Mouse (Mus musculus) heart, postnatal 0 days (tissue): ENCODE data around the gene Palm3. TPM values are rescaled to one million over a fixed set of nuclear protein-coding genes. Genes with fewer than 3 reads are reported as not detected.

Experiments
- ATAC-seq: fragments of 200-750 bp; cut with Nextera tagmentation; 2 replicates; pipeline ENCODE4 v1.8.0; 2017; ENCODE audit warnings: low read depth, moderate number of reproducible peaks, moderate library complexity; ENCODE audit not compliant: insufficient read depth
- DNase-seq: peaks from one replicate; pipeline ENCODE4 v3.0.0-alpha.2; 2016; ENCODE audit warnings: low spot score
- H3K27ac ChIP-seq: fragments of 300-500 bp; sonication (generic); 2 replicates; pipeline ENCODE4 v1.5.1; 2014; ENCODE audit warnings: low read depth, mild to moderate bottlenecking
- H3K27me3 ChIP-seq: fragments of 300-500 bp; sonication (generic); 2 replicates; pipeline ENCODE4 v1.6.1; 2014; ENCODE audit warnings: low read length, mixed read lengths; ENCODE audit not compliant: control insufficient read depth, insufficient read depth
- H3K36me3 ChIP-seq: fragments of 300-500 bp; sonication (generic); replicated peaks from 2 replicates; pipeline ENCODE4 v1.6.1; 2014; ENCODE audit warnings: low read length, mixed read lengths; ENCODE audit not compliant: control insufficient read depth, insufficient read depth
- H3K4me1 ChIP-seq: fragments of 300-500 bp; sonication (generic); 2 replicates; pipeline ENCODE4 v1.6.1; 2014; ENCODE audit warnings: antibody characterized with exemption; ENCODE audit not compliant: control insufficient read depth, insufficient read depth
- H3K4me2 ChIP-seq: fragments of 300-500 bp; sonication (generic); 2 replicates; pipeline ENCODE4 v1.6.1; 2014; ENCODE audit warnings: low read depth, mild to moderate bottlenecking, low read length, moderate library complexity
- H3K4me3 ChIP-seq: fragments of 300-500 bp; sonication (generic); 2 replicates; pipeline ENCODE4 v1.5.1; 2014; ENCODE audit warnings: low read depth, low read length
- H3K9ac ChIP-seq: fragments of 300-500 bp; sonication (generic); replicated peaks from 2 replicates; pipeline ENCODE4 v1.6.1; 2014; ENCODE audit warnings: low read depth, low read length, mixed read lengths
- H3K9me3 ChIP-seq: fragments of 300-500 bp; sonication (generic); replicated peaks from 2 replicates; pipeline ENCODE4 v1.6.1; 2016; ENCODE audit warnings: low read length; ENCODE audit not compliant: control insufficient read depth
- CTCF ChIP-seq: IDR thresholded peaks from 2 replicates; pipeline ENCODE4 v1.5.1; 2016; ENCODE audit warnings: antibody characterized with exemption, control low read depth, low read depth
- EP300 ChIP-seq: IDR thresholded peaks from 2 replicates; pipeline ENCODE4 v1.6.1; 2016; ENCODE audit warnings: antibody characterized with exemption, low read depth
- WGBS: fragments of 180-500 bp; shearing (Covaris S2); extraction: QIAGEN DNeasy Blood & Tissue Kit; methylation state at CpG from one replicate; pipeline ENCODE4 v1.1.7; 2014; 5-methylcytosine and 5-hydroxymethylcytosine counted together
- polyA plus RNA-seq: library from polyadenylated mRNA; unstranded; fragments of >200 nt; fragmentation: Nextera tagmentation; extraction: Ambion mirVana; gene quantifications from 2 replicates; pipeline ENCODE4 v1.2.1, GENCODE M21; 2015
- total RNA-seq: library from RNA; depleted of rRNA; stranded (reverse); fragments of >200 nt; gene quantifications from 2 replicates; pipeline ENCODE4 v1.2.3, GENCODE M21; 2014; ENCODE audit warnings: low replicate concordance

Palm3 gene
- total and polyA plus RNA-seq, 2 experiments from 2014 or later, result 0.41 TPM; not detected in 1

DNA sequence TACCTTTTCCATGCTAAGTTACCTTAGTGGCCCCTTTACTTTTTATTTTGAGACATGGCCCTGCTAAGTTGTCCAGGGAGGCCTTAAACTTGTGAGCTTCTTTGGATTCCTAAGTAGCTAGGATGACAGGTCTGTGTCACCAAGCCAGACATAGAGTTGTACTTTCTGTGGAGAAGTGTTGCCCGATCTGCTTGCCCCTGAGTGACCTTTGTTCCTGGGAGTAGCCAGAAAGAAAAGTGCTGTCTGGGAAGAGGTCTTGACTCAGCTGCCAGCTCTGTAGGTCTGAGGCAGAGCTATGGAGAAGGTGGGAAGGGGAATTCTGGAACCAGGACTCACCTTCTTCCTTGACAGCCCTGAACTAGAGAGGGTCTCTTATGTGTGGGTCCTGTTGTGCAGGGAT, 47.9 kb downstream of the Palm3 start:
- no peaks in the 10 kb centered on the region for H3K27me3 ChIP-seq
- H3K36me3 ChIP-seq, result no peaks in the 10 kb centered on the region
- WGBS, result 27% methylated on average over 1 of the region's 1 CpGs
- H3K4me2 ChIP-seq, result no peak overlapping the region
- peak overlapping the region; percentile 23 for H3K27ac ChIP-seq
- H3K9me3 ChIP-seq, result no peaks in the 10 kb centered on the region
- H3K4me1 ChIP-seq, result peaks cover 44% of the 10 kb centered on the region
- no peak overlapping the region for H3K4me3 ChIP-seq
- ATAC-seq, result no peak
- DNase-seq, result no peak
- TF ChIP-seq CTCF, result no peak
- TF ChIP-seq EP300, result no peak
- no peak overlapping the region for H3K9ac ChIP-seq

DNA sequence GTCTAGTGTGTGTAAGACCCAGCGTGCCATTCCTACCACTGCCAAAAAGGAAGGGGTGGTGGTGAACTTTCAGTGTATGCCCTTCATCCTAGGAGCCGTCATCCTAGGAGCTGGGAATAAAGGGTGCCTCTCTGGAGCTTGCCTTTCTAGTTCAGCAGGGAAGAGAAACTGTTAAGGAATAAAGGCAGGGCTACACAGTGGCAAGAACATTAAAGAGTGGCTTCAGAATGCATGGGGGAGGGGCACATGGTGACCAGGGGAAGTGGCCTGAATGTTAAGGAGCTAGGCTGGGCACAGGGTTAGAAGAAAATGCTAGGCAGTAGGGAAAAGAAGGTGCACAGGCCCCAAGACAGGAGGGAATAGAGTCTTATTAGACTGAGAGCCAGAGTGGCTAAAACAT, 48.5 kb downstream of the Palm3 start:
- Histone ChIP-seq H3K27ac (no peak overlapping the region), H3K9me3 (no peaks in the 10 kb centered on the region), H3K9ac (no peak overlapping the region), H3K27me3 (no peaks in the 10 kb centered on the region), H3K4me3 (no peak overlapping the region), H3K4me1 (peaks cover 44% of the 10 kb centered on the region), H3K4me2 (no peak overlapping the region), H3K36me3 (no peaks in the 10 kb centered on the region)
- no peak for TF ChIP-seq CTCF
- no peak for TF ChIP-seq EP300
- ATAC-seq, result no peak
- DNase-seq, result no peak
- WGBS, result 68% methylated on average over 2 of the region's 2 CpGs

DNA sequence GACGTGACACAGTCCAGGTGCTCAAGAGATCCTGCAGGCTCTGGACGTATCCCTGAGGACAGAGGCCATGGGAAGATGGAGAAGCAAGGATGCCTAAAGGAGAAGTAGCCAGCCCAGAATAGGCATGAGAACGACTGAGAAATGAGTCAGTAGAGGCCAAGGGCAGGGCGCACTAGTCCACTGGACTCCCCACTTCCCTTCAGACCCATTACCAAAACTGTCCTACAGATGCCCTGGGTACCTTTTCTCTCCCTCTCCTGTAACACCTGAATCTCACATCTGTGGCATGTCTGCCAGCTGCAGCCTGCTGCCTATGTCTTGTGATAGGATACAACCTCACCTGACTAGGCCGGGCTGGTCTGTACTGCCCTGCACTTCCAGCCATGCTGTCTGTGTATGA, 49.0 kb downstream of the Palm3 start:
- Histone ChIP-seq H3K4me2 (no peak overlapping the region), H3K27ac (no peak overlapping the region), H3K27me3 (no peaks in the 10 kb centered on the region), H3K9me3 (no peaks in the 10 kb centered on the region), H3K4me3 (no peak overlapping the region), H3K36me3 (no peaks in the 10 kb centered on the region; the same call in 1 of the 2 replicates), H3K9ac (no peak overlapping the region), H3K4me1 (peaks cover 44% of the 10 kb centered on the region)
- 73% methylated on average over 5 of the region's 5 CpGs for WGBS
- DNase-seq (no peak), ATAC-seq (no peak)
- TF ChIP-seq EP300 (no peak), CTCF (no peak)

GRCm38 (mm10) chr8:84070667-84071066, 49.4 kb downstream of the Palm3 start:
- Histone ChIP-seq H3K4me2 (no peak overlapping the region), H3K36me3 (no peaks in the 10 kb centered on the region; the same call in 1 of the 2 replicates), H3K4me1 (peaks cover 44% of the 10 kb centered on the region), H3K27ac (no peak overlapping the region), H3K9me3 (no peaks in the 10 kb centered on the region), H3K27me3 (no peaks in the 10 kb centered on the region), H3K9ac (no peak overlapping the region), H3K4me3 (no peak overlapping the region)
- DNase-seq (peak; percentile 37), ATAC-seq (no peak)
- 35% methylated on average over 2 of the region's 2 CpGs for WGBS
- TF ChIP-seq CTCF, result no peak
- TF ChIP-seq EP300, result no peak

- H3K9me3 ChIP-seq, result no peaks in the 10 kb centered on the region
- DNase-seq (no peak), ATAC-seq (no peak)
- 40% methylated on average over 3 of the region's 3 CpGs for WGBS
- H3K27me3 ChIP-seq, result no peaks in the 10 kb centered on the region
- no peaks in the 10 kb centered on the region; the same call in 1 of the 2 replicates for H3K36me3 ChIP-seq
- peaks cover 44% of the 10 kb centered on the region for H3K4me1 ChIP-seq
- H3K4me3 ChIP-seq, result no peak overlapping the region
- no peak overlapping the region for H3K9ac ChIP-seq
- no peak for TF ChIP-seq CTCF
- no peak for TF ChIP-seq EP300
- no peak overlapping the region for H3K4me2 ChIP-seq
- H3K27ac ChIP-seq, result no peak overlapping the region
Observed at GRCm38 (mm10) chr8:84071921-84072320, 50.6 kb downstream of the Palm3 start.

DNA sequence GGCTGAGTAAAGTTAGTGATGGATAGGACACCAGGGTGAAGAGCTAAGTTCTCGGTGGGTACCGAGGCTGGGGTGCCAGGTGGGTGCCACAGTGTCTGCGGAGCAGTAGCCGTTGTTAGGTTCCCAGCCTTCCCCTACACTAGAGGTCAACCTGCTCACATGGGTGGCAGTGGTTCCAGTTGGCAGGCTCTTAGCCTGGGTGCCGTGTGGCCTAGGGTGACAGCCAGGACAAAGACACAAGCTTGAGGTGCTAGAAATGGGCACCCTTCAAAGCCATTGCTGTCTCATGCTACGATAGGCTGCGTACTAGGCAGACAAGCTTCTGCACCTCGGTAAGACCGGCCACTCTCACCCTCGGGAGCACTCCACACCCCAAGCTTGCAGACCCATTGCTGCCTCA, 51.0 kb downstream of the Palm3 start:
- Histone ChIP-seq H3K4me1 (peaks cover 44% of the 10 kb centered on the region), H3K36me3 (no peaks in the 10 kb centered on the region; the same call in 1 of the 2 replicates), H3K9ac (no peak overlapping the region), H3K4me3 (no peak overlapping the region), H3K4me2 (no peak overlapping the region), H3K9me3 (no peaks in the 10 kb centered on the region), H3K27ac (no peak overlapping the region), H3K27me3 (no peaks in the 10 kb centered on the region)
- DNase-seq, result no peak
- no peak for ATAC-seq
- 87% methylated on average over 10 of the region's 10 CpGs for WGBS
- no peak for TF ChIP-seq CTCF
- no peak for TF ChIP-seq EP300
